Mouse (Mus musculus) forebrain, embryonic 16.5 days (tissue): ENCODE results near the gene Zpbp. TPM values are rescaled to one million over a fixed set of nuclear protein-coding genes. Genes with fewer than 3 reads are reported as not detected.

Source experiments
- ATAC-seq: fragments of 200-750 bp; cut with Nextera tagmentation; 2 replicates; pipeline ENCODE4 v1.8.0; 2017; ENCODE audit warnings: mild to moderate bottlenecking, moderate library complexity
- H3K27ac ChIP-seq: fragments of 300-500 bp; sonication (generic); 2 replicates; pipeline ENCODE4 v1.5.1; 2014; ENCODE audit warnings: low read length, control low read depth
- H3K27me3 ChIP-seq: fragments of 300-500 bp; sonication (generic); replicated peaks from 2 replicates; pipeline ENCODE4 v1.6.1; 2014; ENCODE audit warnings: low read length; ENCODE audit not compliant: control insufficient read depth, insufficient read depth
- H3K36me3 ChIP-seq: fragments of 300-500 bp; sonication (generic); 2 replicates; pipeline ENCODE4 v1.6.1; 2014; ENCODE audit not compliant: control insufficient read depth, insufficient read depth
- H3K4me1 ChIP-seq: fragments of 300-500 bp; sonication (generic); replicated peaks from 2 replicates; pipeline ENCODE4 v1.6.1; 2014; ENCODE audit warnings: low read length; ENCODE audit not compliant: control insufficient read depth, insufficient read depth
- H3K4me2 ChIP-seq: fragments of 300-500 bp; sonication (generic); 2 replicates; pipeline ENCODE4 v1.6.1; 2014; ENCODE audit warnings: mild to moderate bottlenecking, low read length, control low read depth
- H3K4me3 ChIP-seq: fragments of 300-500 bp; sonication (generic); replicated peaks from 2 replicates; pipeline ENCODE4 v1.5.1; 2014; ENCODE audit warnings: mild to moderate bottlenecking, low read length, control low read depth
- H3K9ac ChIP-seq: fragments of 300-500 bp; sonication (generic); replicated peaks from 2 replicates; pipeline ENCODE4 v1.6.1; 2014; ENCODE audit warnings: low read depth, low read length, control low read depth
- H3K9me3 ChIP-seq: fragments of 300-500 bp; sonication (generic); 2 replicates; pipeline ENCODE4 v1.6.1; 2016; ENCODE audit warnings: low read length; ENCODE audit not compliant: control insufficient read depth
- WGBS: fragments of 180-500 bp; shearing (Covaris S2); extraction: QIAGEN DNeasy Blood & Tissue Kit; methylation state at CpG from one replicate; pipeline ENCODE4 v1.1.7; 2014; 5-methylcytosine and 5-hydroxymethylcytosine counted together
- polyA plus RNA-seq: library from polyadenylated mRNA; unstranded; fragments of >200 nt; fragmentation: Nextera tagmentation; extraction: Ambion mirVana; gene quantifications from 2 replicates; pipeline ENCODE4 v1.2.1, GENCODE M21; 2015

Zpbp gene
- polyA plus RNA-seq, 1 experiment from 2014 or later, result 0.85 TPM

DNA sequence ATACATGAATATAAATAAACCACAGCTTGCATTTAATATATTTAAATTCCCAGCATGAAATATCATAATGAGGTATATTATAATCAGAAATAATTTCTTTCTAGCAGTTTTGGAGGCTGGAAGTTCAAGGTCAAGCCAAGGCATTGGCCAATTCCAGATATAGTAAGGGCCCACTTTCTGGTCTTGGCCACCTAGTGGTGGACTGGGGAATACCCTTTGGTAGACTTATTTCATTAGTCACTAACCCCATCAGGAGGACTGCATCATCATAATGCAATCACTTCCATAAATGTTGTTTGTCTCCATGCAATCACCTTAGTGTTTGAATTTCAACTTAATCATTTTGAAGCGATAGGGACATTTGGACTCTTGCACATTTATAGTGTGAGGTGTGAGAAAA is 222.9 kb downstream of the Zpbp start:
- H3K36me3 ChIP-seq, result no peaks in the 10 kb centered on the region
- WGBS, result 74% methylated on average over 1 of the region's 1 CpGs
- no peaks in the 10 kb centered on the region for H3K27me3 ChIP-seq
- H3K9me3 ChIP-seq, result no peaks in the 10 kb centered on the region
- no peaks in the 10 kb centered on the region; the same call in 1 of the 2 replicates for H3K4me1 ChIP-seq
- no peak overlapping the region for H3K27ac ChIP-seq
- no peak overlapping the region for H3K9ac ChIP-seq
- no peak overlapping the region for H3K4me2 ChIP-seq
- H3K4me3 ChIP-seq, result no peak overlapping the region
- no peak for ATAC-seq

Other genes starting within 250 kb of the Zpbp start
- 0.96 TPM in 1 of 2 replicates, not detected in the other for gene Spata48, start 314 bp downstream of the Zpbp start, polyA plus RNA-seq
- not detected in 2 replicates for gene 4930512M02Rik, start 165.4 kb upstream of the Zpbp start, polyA plus RNA-seq
- 1.9 and 2.6 TPM in 2 replicates for gene Ikzf1, start 222.6 kb upstream of the Zpbp start, polyA plus RNA-seq